Mouse (Mus musculus): Measurements from ENCODE around the gene Dact3. TPM values are rescaled to one million over a fixed set of nuclear protein-coding genes. Genes with fewer than 3 reads are reported as not detected.
A peak's percentile ranks its signal among the peaks of the same experiment; 100 is the strongest.

The Dact3 gene
- total RNA-seq, 2 experiments from 2014 or later: 11.2 to 11.7 TPM

GRCm38 (mm10) chr7:16848579-16848978, 26.5 kb upstream of the Dact3 start:
- DNase-seq: peak; percentile 48 to 68
- intact Hi-C loops (cut with DNase I): loop anchor here (10.0 kb wide), 1 partner anchor 894 kb away; no protein-coding TSS in a partner anchor

- intact Hi-C loops (cut with DNase I): no loop called here
- no peak for DNase-seq
Measured at GRCm38 (mm10) chr7:16851636-16852035, 23.5 kb upstream of the Dact3 start.

DNA sequence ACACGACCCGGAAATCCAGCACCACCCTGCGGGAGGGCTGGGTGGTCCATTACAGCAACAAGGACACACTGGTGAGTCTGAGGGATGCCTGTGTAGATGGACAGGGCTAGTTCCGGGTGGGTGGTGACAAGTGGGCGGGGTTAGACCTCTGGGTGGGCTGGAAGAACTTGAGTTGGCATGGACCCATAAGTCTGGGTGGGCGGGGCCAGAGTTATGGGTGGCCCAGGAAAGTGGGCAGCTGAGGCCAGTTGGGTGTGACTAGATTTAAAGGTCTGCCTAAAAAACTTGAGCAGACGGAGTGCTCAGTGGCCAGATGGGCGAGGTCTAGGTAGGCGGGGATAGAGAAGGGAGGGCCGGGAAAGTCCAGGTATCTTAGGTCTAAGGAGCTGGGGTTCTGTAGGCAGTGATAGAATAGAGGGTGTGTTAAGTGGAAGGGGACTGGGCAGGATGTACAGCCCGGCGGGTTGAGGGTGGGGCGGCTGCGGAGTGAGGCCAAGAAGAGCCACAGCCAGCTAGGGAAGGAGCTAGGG, 21.8 kb upstream of the Dact3 start:
- DNase-seq: peak; percentile 33 to 42
- intact Hi-C loops (cut with DNase I): no loop called here

DNA sequence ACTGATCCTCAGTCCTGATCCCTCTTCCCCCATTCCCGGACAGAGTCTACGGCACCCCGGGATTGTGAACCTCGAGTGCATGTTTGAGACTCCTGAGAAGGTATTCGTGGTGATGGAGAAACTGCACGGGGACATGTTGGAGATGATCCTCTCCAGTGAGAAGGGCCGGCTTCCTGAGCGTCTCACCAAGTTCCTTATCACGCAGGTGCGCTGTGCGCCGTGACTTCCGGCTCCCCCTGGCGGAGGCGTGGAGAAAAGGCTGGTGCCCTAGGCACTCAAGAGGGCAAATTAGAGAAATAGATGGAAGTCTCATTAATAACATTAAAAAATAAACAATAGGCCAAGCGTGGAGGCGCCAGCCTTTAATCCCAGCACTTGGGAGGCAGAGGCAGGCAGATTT, 16.8 kb upstream of the Dact3 start:
- peak; percentile 36 to 46 for DNase-seq
- intact Hi-C loops (cut with DNase I): no loop called here

DNA sequence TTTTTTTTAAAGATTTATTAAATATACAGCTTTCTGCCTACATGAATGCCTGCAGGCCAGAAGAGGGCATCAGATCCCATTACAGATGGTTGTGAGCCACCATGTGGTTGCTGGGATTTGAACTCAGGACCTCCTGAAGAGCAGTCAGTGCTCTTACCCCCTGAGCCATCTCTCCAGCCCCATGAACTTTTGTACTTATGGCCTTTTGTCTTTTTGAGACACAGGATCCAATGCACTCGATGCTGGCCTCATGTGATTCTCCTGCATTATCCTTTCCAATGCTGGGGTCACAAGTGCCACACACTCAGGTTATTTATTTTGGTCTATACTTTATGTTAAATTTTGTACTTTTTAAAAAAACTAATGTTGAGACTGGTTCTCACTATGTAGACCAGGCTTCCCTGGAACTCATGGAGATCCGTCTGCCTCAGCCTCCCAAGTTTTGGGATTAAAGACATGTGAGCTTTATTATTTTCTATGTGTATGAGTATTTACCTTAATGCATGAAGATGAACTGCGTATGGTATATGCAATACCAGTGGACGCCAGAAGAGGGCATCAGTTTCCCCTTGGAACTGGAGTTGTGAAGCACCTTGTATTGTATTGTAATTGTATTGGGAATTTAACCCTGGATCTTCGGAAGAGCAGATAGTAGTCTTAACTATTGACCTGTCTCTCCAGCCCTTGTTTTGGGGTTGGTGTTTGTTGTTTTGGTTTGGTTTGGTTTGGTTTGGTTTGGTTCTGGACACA, 15.0 kb upstream of the Dact3 start:
- peak; percentile 54 to 71 for DNase-seq
- intact Hi-C loops (cut with DNase I): loop anchor here (1.0 to 2.0 kb wide), 2 partner anchors 32 to 33 kb away; no protein-coding TSS in a partner anchor

DNA sequence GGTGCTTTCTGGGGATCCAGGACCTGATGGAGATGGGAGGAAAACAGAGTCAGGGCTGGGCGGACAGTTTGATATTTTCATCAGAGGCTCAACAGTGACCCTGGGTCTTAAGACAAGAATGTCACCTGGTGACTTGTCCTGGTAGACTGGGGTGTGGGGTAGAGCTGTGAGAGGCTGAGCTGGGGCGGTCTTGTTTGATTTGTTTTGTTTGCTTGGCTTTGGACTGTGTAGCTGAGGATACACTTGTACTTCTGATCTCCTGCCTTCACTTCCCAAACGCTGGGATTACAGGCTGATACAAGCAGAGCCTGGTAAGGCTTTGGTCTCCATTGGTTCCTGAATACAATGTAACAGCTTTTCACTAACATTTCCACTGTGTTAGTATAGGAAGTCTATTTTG, 7.6 kb upstream of the Dact3 start:
- DNase-seq: no peak
- intact Hi-C loops (cut with DNase I): no loop called here

DNA sequence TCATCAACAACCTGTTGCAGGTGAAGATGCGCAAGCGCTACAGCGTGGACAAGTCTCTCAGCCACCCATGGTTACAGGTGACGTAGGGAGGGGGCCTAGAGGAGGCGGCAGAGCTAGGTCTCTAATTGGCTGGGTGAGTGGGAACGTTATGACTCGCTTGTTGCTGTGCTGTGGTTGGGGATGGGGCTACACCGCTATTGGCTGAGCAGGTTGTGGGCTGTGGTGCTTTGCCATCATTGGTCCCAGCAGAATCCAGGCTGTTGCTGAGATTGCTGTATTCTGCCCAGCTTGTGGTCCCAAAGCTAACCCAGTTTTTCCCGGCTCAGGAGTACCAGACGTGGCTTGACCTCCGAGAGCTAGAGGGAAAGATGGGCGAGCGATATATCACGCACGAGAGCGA, 5.6 kb upstream of the Dact3 start:
- intact Hi-C loops (cut with DNase I): no loop called here
- no peak for DNase-seq

DNA sequence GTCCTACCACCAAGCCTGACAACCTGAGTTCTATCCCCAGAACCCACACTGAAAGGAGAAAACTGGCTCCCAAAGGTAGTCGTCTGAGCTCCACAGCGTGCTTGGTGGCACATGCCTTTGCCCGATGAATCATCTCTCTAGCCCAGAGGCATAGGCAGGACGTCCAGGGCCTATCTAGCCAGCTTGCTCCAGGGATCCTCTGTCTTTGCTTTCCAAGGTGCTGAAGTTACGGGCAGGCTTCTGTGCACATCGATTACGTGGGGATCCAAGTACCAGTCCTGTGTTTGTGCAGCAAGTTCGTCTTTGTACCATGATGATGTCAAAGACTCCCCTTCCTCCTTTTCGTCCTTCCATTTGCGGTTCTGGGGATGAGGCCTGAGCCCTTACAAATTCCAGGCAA, 3.5 kb upstream of the Dact3 start:
- intact Hi-C loops (cut with DNase I): no loop called here

GRCm38 (mm10) chr7:16872478-16872877, 2.6 kb upstream of the Dact3 start:
- intact Hi-C loops (cut with DNase I): no loop called here
- DNase-seq: no peak

More for the DNA sequence above, 3.5 kb upstream of the Dact3 start:
- no peak for DNase-seq

GRCm38 (mm10) chr7:16873392-16873791, 1.7 kb upstream of the Dact3 start:
- intact Hi-C loops (cut with DNase I): no loop called here
- DNase-seq: no peak

DNA sequence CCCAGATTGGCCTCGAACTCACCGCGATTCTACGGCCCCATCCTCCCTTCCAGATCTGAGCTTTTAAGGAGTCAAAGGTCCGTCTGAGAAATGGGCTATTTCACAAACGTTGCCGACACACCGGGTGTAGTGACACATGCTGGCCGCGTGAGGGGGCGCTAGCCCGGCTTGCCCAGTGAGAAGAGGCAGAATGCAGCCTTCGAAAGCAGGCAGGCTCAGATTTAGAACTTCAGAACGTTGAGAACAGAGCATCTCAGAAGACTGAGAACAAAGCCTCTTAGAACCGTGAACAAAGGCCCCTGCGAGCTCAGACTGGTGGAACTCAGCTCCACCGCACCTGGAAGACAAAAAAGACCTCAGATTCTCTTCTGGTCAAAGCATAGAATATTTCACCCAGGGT, 927 bp upstream of the Dact3 start:
- intact Hi-C loops (cut with DNase I): loop anchor here (1.0 kb wide), 1 partner anchor 18 kb away; no protein-coding TSS in a partner anchor
- DNase-seq: peak; percentile 82

DNA sequence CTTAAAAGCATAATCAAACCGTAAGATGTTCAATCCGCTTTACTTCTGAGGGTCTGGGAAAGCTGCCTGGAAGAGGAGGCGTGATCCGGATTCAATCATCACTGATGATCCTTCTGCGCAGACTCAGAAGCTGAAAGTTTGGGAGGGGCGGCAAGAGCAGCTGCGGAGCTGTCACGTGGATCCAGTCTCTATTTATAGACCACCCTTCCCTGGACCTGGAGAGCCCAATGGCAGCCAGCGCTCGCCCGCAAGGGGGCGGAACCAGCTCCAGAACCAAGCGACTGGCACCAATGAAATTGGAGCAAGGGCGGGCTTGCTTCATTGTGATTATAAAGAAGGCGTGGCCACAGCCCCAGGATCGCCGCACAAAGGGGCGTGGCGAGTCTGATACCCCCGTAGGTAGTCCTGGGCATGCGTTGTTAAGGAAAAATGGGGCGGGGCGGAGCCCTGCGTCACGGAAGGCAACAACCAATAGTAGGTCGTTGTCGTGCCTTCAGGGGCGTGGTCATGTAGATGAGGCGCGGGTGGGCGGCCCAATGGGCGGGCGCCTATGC, 284 bp upstream of the Dact3 start:
- intact Hi-C loops (cut with DNase I): loop anchor here (1.0 kb wide), 1 partner anchor 17 kb away; no protein-coding TSS in a partner anchor
- peak; percentile 98 to 99 for DNase-seq

DNA sequence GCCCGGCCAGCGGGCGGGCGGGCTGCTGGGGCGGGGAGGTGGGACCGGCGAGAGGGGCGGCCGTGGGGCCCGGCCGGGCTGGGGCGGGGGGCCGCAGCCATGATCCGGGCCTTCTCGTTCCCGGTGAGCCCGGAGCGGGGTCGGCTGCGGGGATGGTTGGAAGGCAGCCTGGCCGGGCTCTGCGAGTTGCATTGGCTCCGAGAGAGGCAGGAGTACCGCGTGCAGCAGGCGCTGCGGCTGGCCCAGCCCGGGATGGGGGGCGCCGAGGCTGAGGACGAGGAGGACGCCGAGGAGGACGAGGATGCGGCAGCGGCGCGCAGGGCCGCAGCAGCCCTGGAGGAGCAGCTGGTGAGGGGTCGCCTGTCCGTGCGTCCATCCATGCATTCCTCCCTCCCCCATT, 209 bp downstream of the Dact3 start:
- intact Hi-C loops (cut with DNase I): no loop called here
- DNase-seq: no peak

- intact Hi-C loops (cut with DNase I): no loop called here
- DNase-seq: no peak
Measured at GRCm38 (mm10) chr7:16876006-16876405, 889 bp downstream of the Dact3 start.

GRCm38 (mm10) chr7:16876608-16877007, 1.5 kb downstream of the Dact3 start:
- intact Hi-C loops (cut with DNase I): no loop called here
- DNase-seq: no peak

DNA sequence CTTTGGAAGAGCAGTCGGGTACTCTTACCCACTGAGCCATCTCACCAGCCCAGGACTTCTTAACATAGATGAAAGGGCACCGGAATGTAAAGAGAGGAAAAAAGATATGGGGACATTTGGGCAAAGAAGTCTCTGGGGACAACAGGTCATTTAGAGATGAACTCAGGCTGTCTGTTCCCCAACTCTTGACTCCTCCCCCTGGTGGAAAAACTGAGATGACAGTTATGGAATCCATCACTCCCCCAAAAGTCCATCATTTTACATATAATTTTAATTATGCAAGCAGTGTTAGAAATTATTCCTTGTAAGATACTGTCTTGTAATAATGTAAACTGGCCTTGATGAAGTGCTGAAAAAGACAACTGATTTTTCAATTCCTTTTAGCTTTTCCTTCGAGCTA, 2.6 kb downstream of the Dact3 start:
- intact Hi-C loops (cut with DNase I): no loop called here
- no peak for DNase-seq

GRCm38 (mm10) chr7:16879796-16880547, 4.9 kb downstream of the Dact3 start:
- intact Hi-C loops (cut with DNase I): no loop called here
- peak; percentile 31 to 54 for DNase-seq

DNA sequence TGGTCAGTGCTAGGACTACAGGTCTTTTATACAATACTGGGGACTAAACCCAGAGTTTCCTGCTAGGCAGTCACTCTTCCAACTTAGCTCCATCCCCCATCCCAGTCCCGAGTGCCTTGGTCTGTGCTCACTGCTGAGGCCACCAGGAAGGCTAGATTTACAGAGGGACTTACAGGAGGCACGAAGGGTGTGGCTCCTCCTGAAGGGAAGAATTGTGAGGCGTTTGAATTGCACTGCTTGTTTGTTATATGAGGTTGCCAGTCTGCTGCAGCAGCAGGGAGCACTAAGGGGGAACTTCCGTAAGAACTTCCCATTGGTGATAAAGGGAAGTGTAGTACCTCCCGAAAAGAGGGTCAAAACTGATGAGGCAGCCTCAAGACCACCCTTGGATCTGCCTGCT, 5.5 kb downstream of the Dact3 start:
- intact Hi-C loops (cut with DNase I): no loop called here
- no peak for DNase-seq

GRCm38 (mm10) chr7:16883162-16883561, 8.0 kb downstream of the Dact3 start:
- no peak for DNase-seq
- intact Hi-C loops (cut with DNase I): no loop called here

DNA sequence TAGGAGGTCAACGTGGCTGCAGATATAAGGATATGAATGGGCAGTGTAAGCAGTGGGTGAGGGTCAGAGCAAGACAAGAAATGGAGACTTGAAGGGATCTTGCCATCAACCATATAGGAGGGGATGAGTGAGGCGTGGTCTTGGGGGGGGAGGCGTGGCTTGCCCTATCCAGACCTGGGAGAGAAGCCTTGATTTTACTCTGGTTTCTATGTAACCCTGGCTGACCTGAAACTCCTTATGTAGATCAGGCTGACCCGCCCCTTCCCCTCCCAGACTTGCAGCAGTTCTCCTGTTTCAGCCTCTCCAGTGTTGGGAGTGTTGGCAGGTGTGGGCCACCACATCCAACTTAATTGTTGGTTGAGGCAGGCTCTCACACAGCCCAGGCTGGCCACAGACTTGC, 9.2 kb downstream of the Dact3 start:
- intact Hi-C loops (cut with DNase I): no loop called here

GRCm38 (mm10) chr7:16885271-16885776, 10.2 kb downstream of the Dact3 start:
- DNase-seq: no peak
- intact Hi-C loops (cut with DNase I): no loop called here

More for the DNA sequence above, 9.2 kb downstream of the Dact3 start:
- no peak for DNase-seq

Data from heart, postnatal 36 days (tissue).